In genomic region chr4:126339461-126339860, GRCm38 (mm10) we compare ENCODE assay signal across 22 mouse cellular contexts. TPM values are rescaled to one million over a fixed set of nuclear protein-coding genes. Genes with fewer than 3 reads are reported as not detected.
DNase-seq lines count a peak whose midpoint lies in the region; TF ChIP-seq lines count a peak whose summit lies in the region.
"Had no signal": no experiment of that assay in that cellular context is flagged by ENCODE, and none has a peak within 500 bp of the region (broad histone marks: within the 10 kb centered on the region; RNA-seq: fewer than 3 reads in every experiment).

No protein-coding gene starts in this region.

- DNase-seq in 416B (ENCODE audit: low read depth) (peak; percentile 69), MEL (ENCODE audit: low read depth, low spot score) (peak; percentile 32)
- no peak for DNase-seq in heart, postnatal 14 days
- DNase-seq in urinary bladder, postnatal 25 days (ENCODE audit: low spot score), result no peak
- no peak for DNase-seq in left cerebral cortex, adult 18-20 months (ENCODE audit: low spot score in 2 of 2)
- DNase-seq: adrenal gland, postnatal 10 days; adrenal gland, postnatal 36 days; cerebellum, adult 18-20 months; cerebellum, adult 9-10 months; cerebellum, postnatal 14 days; gastrocnemius, adult 2 months; gastrocnemius, postnatal 14 days; heart, adult 11 months; heart, postnatal 36 days; kidney, adult 11 months had no signal

- H3K9me3 ChIP-seq in ES-Bruce4 (replicated peaks; ENCODE audit: control insufficient read depth, insufficient read depth, low read length, poor library complexity, severe bottlenecking) (no peaks in the 10 kb centered on the region), MEL (replicated peaks; ENCODE audit: insufficient read depth, low read length) (no peaks in the 10 kb centered on the region)
- H3K9me3 ChIP-seq: forebrain, embryonic 10.5 days; forebrain, embryonic 13.5 days; hindbrain, embryonic 10.5 days; hindbrain, embryonic 13.5 days; intestine, embryonic 15.5 days had no signal

- H3K27ac ChIP-seq in ES-Bruce4 (ENCODE audit: insufficient read depth, low read length) (peak overlapping the region; percentile 92), MEL (ENCODE audit: control insufficient read depth, low read depth, low read length) (no peak overlapping the region)
- H3K27ac ChIP-seq: forebrain, embryonic 10.5 days; forebrain, embryonic 13.5 days; gastrocnemius, adult 2 months; hindbrain, embryonic 10.5 days; hindbrain, embryonic 13.5 days; intestine, embryonic 15.5 days had no signal

- H3K4me1 ChIP-seq in ES-Bruce4 (ENCODE audit: control insufficient read depth, insufficient read depth, low read length), result peaks cover 3% of the 10 kb centered on the region
- no peaks in the 10 kb centered on the region for H3K4me1 ChIP-seq in MEL (ENCODE audit: control insufficient read depth in 1 of 2, insufficient read depth in 2 of 2, low read length in 2 of 2)
- H3K4me1 ChIP-seq: forebrain, embryonic 13.5 days; hindbrain, embryonic 13.5 days; intestine, embryonic 15.5 days had no signal

- TF ChIP-seq POLR2A in ES-Bruce4 (IDR thresholded peaks at IDR 0.05; ENCODE audit: insufficient read depth, low read length) (no peak), MEL (IDR thresholded peaks at IDR 0.05; ENCODE audit: control insufficient read depth in 1 of 2, insufficient read depth in 1 of 2, low read depth in 1 of 2, low read length in 2 of 2, poor library complexity in 1 of 2) (no peak)

- H3K79me2 ChIP-seq in MEL (ENCODE audit: control insufficient read depth, insufficient read depth, low read length, poor library complexity), result no peaks in the 10 kb centered on the region

- H3K36me3 ChIP-seq in ES-Bruce4 (ENCODE audit: control insufficient read depth, insufficient read depth, low read length, poor library complexity, severe bottlenecking) (no peaks in the 10 kb centered on the region; the same call in 1 of the 2 replicates), MEL (ENCODE audit: control insufficient read depth in 1 of 2, insufficient read depth in 2 of 2, low read length in 2 of 2) (peaks cover 0 to 4% of the 10 kb centered on the region in 2 experiments; a peak in 1 of 4 replicates)
- H3K36me3 ChIP-seq: intestine, embryonic 15.5 days had no signal

- intact Hi-C loops in heart, postnatal 14 days (cut with DNase I), result no loop called here

- no peak overlapping the region for H3K4me3 ChIP-seq in ES-Bruce4 (ENCODE audit: low read depth, low read length)
- H3K4me3 ChIP-seq in MEL (ENCODE audit: control insufficient read depth in 1 of 2, insufficient read depth in 1 of 2, low read depth in 2 of 2, low read length in 2 of 2), result no peak overlapping the region
- H3K4me3 ChIP-seq: forebrain, embryonic 10.5 days; forebrain, embryonic 13.5 days; gastrocnemius, adult 2 months; hindbrain, embryonic 10.5 days; hindbrain, embryonic 13.5 days; intestine, embryonic 15.5 days had no signal

- no peak for TF ChIP-seq EP300 in ES-Bruce4 (IDR thresholded peaks at IDR 0.05; ENCODE audit: insufficient read depth, low read depth, low read length)
- TF ChIP-seq EP300 in MEL (IDR thresholded peaks at IDR 0.05; ENCODE audit: low read depth in 1 of 2, low read length in 2 of 2), result no peak

- TF ChIP-seq CTCF in ES-Bruce4 (IDR thresholded peaks at IDR 0.05; ENCODE audit: low read depth, low read length) (no peak), MEL (IDR thresholded peaks at IDR 0.05 in 2 of 3, conservative IDR thresholded peaks at IDR 0.05 in 1 of 3; ENCODE audit: control insufficient read depth in 1 of 3, insufficient read depth in 1 of 3, low read depth in 2 of 3, low read length in 3 of 3, poor library complexity in 1 of 3, severe bottlenecking in 1 of 3) (no peak)

- H3K9ac ChIP-seq in ES-Bruce4 (ENCODE audit: low read depth, poor library complexity, severe bottlenecking) (no peak overlapping the region), MEL (ENCODE audit: control insufficient read depth, low read depth, low read length, poor library complexity, severe bottlenecking) (no peak overlapping the region)
- H3K9ac ChIP-seq: forebrain, embryonic 13.5 days; hindbrain, embryonic 13.5 days; intestine, embryonic 15.5 days had no signal

- H3K27me3 ChIP-seq in ES-Bruce4 (ENCODE audit: control insufficient read depth, insufficient read depth, low read length, poor library complexity, severe bottlenecking), result no peaks in the 10 kb centered on the region
- no peaks in the 10 kb centered on the region for H3K27me3 ChIP-seq in MEL (ENCODE audit: control insufficient read depth in 1 of 2, insufficient read depth in 2 of 2, low read length in 2 of 2)
- H3K27me3 ChIP-seq: forebrain, embryonic 13.5 days; hindbrain, embryonic 13.5 days; intestine, embryonic 15.5 days had no signal

- TF ChIP-seq RAD21 in MEL (IDR thresholded peaks at IDR 0.05; ENCODE audit: low read depth, low read length), result no peak

TF ChIP-seq in MEL, 35 proteins besides CTCF, POLR2A, EP300 and RAD21:
- TF ChIP-seq GATA1 (IDR thresholded peaks at IDR 0.05; ENCODE audit: low read depth, low read length) (no peak), USF2 (IDR thresholded peaks at IDR 0.05; ENCODE audit: borderline replicate concordance in 1 of 2, insufficient read depth in 1 of 2, low read depth in 1 of 2, low read length in 2 of 2) (no peak), NELFE (IDR thresholded peaks at IDR 0.05; ENCODE audit: low read depth, low read length) (no peak)

RNA-seq across cellular contexts. Expression of gene Tekt2, which starts 14.0 kb away (rescaled TPM):
- polyA plus RNA-seq in ES-Bruce4 (2011; ENCODE audit: insufficient read depth, insufficient read length, low read depth, missing spikeins) (4.8 and 5.9 TPM in 2 replicates), MEL (2012; ENCODE audit: insufficient read depth in 1 of 2, insufficient read length in 2 of 2, low read depth in 1 of 2, low replicate concordance in 2 of 2, missing spikeins in 1 of 2) (under 1 TPM in 1 of 2 experiments, not detected in 1; 0.25 TPM)
- 0.20 TPM in 1 of 2 replicates, not detected in the other for total RNA-seq in MEL (2012; rRNA removed)
- total RNA-seq in heart, postnatal 14 days (2021), result under 1 TPM; 0.74 to 0.98 TPM
- total RNA-seq in left cerebral cortex, adult 18-20 months (2021), result 1 to 10 TPM; 1.0 to 1.1 TPM
- polyA plus RNA-seq: CD4-positive, CD25-positive, alpha-beta regulatory T cell, adult 4 months had no signal

RNA-seq across cellular contexts. Expression of gene Adprhl2, which starts 18.0 kb away (rescaled TPM):
- 31.4 and 35.7 TPM in 2 replicates for polyA plus RNA-seq in ES-Bruce4 (2011; ENCODE audit: insufficient read depth, insufficient read length, low read depth, missing spikeins)
- 53.2 and 62.0 TPM in 2 replicates for total RNA-seq in MEL (2012; rRNA removed)
- polyA plus RNA-seq in MEL (2012; ENCODE audit: insufficient read depth in 1 of 2, insufficient read length in 2 of 2, low read depth in 1 of 2, low replicate concordance in 2 of 2, missing spikeins in 1 of 2), result 10 to 100 TPM in 1 of 2 experiments, not detected in 1; 53.7 TPM
- 10 to 100 TPM; 13.4 to 13.6 TPM for total RNA-seq in heart, postnatal 14 days (2021)
- total RNA-seq in left cerebral cortex, adult 18-20 months (2021), result 10 to 100 TPM; 28.6 to 30.9 TPM

RNA-seq across cellular contexts. Expression of gene Col8a2, which starts 52.9 kb away (rescaled TPM):
- polyA plus RNA-seq in ES-Bruce4 (2011; ENCODE audit: insufficient read depth, insufficient read length, low read depth, missing spikeins) (1.0 and 1.2 TPM in 2 replicates), MEL (2012; ENCODE audit: insufficient read depth in 1 of 2, insufficient read length in 2 of 2, low read depth in 1 of 2, low replicate concordance in 2 of 2, missing spikeins in 1 of 2) (not detected)
- total RNA-seq in MEL (2012; rRNA removed), result not detected in 2 replicates
- under 1 TPM; 0.79 to 0.85 TPM for total RNA-seq in heart, postnatal 14 days (2021)
- 1 to 10 TPM; 1.7 to 2.8 TPM for total RNA-seq in left cerebral cortex, adult 18-20 months (2021)
- polyA plus RNA-seq: CD4-positive, CD25-positive, alpha-beta regulatory T cell, adult 4 months had no signal

Comparison
In these comparisons a context has a peak if more than half of its experiments do, and no peak if none do; other contexts are left out.
1. DNase-seq: peak in 416B (single experiment) and MEL (single experiment); none in heart, postnatal 14 days (0 of 2), urinary bladder, postnatal 25 days (single experiment) and left cerebral cortex, adult 18-20 months (0 of 2).